Mouse (Mus musculus) liver, embryonic 14.5 days (tissue): ENCODE data around the gene Kif3a. TPM values are rescaled to one million over a fixed set of nuclear protein-coding genes. Genes with fewer than 3 reads are reported as not detected.

Experiments used
- ATAC-seq: fragments of 200-750 bp; cut with Nextera tagmentation; 2 replicates; pipeline ENCODE4 v1.8.0; 2017; ENCODE audit warnings: moderate number of reproducible peaks, mild to moderate bottlenecking, moderate library complexity; ENCODE audit not compliant: insufficient read depth
- DNase-seq, 3 experiments: peaks; one replicate each; pipeline ENCODE4 v3.0.0-alpha.2; 2012 to 2013; ENCODE audit warnings: low read depth in 3 of 3, low spot score in 3 of 3
- H3K27ac ChIP-seq: fragments of 300-500 bp; sonication (generic); 2 replicates; pipeline ENCODE4 v1.5.1; 2014; ENCODE audit warnings: moderate library complexity, mild to moderate bottlenecking, control low read depth, inconsistent platforms
- H3K27me3 ChIP-seq: fragments of 300-500 bp; sonication (generic); 2 replicates; pipeline ENCODE4 v1.6.1; 2014; ENCODE audit warnings: mild to moderate bottlenecking, low read length, moderate library complexity; ENCODE audit not compliant: control insufficient read depth, insufficient read depth
- H3K36me3 ChIP-seq: fragments of 300-500 bp; sonication (generic); replicated peaks from 2 replicates; pipeline ENCODE4 v1.6.1; 2014; ENCODE audit warnings: low read depth; ENCODE audit not compliant: control insufficient read depth, insufficient read depth
- H3K4me1 ChIP-seq, 2 experiments: fragments of 200-500 bp in 1 of 2; fragments of 300-500 bp in 1 of 2; sonication (generic) in 1 of 2; replicated peaks; 2 replicates each; pipeline ENCODE4 v1.6.1; 2012 to 2014; ENCODE audit warnings: antibody characterized with exemption in 1 of 2, inconsistent platforms in 1 of 2, low read length in 1 of 2; ENCODE audit not compliant: control insufficient read depth in 2 of 2, insufficient read depth in 2 of 2
- H3K4me2 ChIP-seq: fragments of 300-500 bp; sonication (generic); 2 replicates; pipeline ENCODE4 v1.6.1; 2014; ENCODE audit warnings: low read depth, mild to moderate bottlenecking, control low read depth, moderate library complexity
- H3K4me3 ChIP-seq, 2 experiments: fragments of 200-500 bp in 1 of 2; fragments of 300-500 bp in 1 of 2; sonication (generic) in 1 of 2; 2 replicates each; pipeline ENCODE4 v1.5.1; 2012 to 2014; ENCODE audit warnings: low read depth in 2 of 2, low read length in 2 of 2, mild to moderate bottlenecking in 2 of 2, control low read depth in 1 of 2, inconsistent platforms in 1 of 2, moderate library complexity in 1 of 2; ENCODE audit not compliant: insufficient read depth in 1 of 2
- H3K9ac ChIP-seq: fragments of 300-500 bp; sonication (generic); replicated peaks from 2 replicates; pipeline ENCODE4 v1.6.1; 2014; ENCODE audit warnings: mild to moderate bottlenecking, control low read depth, moderate library complexity
- H3K9me3 ChIP-seq: fragments of 300-500 bp; sonication (generic); 2 replicates; pipeline ENCODE4 v1.6.1; 2016; ENCODE audit warnings: low read length, mixed read lengths; ENCODE audit not compliant: control insufficient read depth
- CTCF ChIP-seq: IDR thresholded peaks from 2 replicates; pipeline ENCODE4 v1.5.1; 2016; ENCODE audit warnings: antibody characterized with exemption, low read depth, control low read depth
- EP300 ChIP-seq: IDR thresholded peaks from 2 replicates; pipeline ENCODE4 v1.6.1; 2016; ENCODE audit warnings: antibody characterized with exemption, low read depth
- WGBS: fragments of 180-500 bp; shearing (Covaris S2); extraction: QIAGEN DNeasy Blood & Tissue Kit; methylation state at CpG from one replicate; pipeline ENCODE4 v1.1.7; 2014; ENCODE audit not compliant: insufficient replicate concordance; 5-methylcytosine and 5-hydroxymethylcytosine counted together
- polyA plus RNA-seq, 2 experiments: library from polyadenylated mRNA; depleted of rRNA in 1 of 2; stranded (reverse) in 1 of 2; unstranded in 1 of 2; fragments of >200 nt; fragmentation: Nextera tagmentation in 1 of 2; extraction: Ambion mirVana in 1 of 2; gene quantifications; 2 replicates each; pipeline versions ENCODE4 v1.2.1 to v1.2.3; 2012 to 2014

Gene Kif3a
- polyA plus RNA-seq, 2 experiments, result 3.3 to 6.4 TPM

GRCm38 (mm10) chr11:53637046-53637802 lies 70.0 kb downstream of the Kif3a start:
- H3K9ac ChIP-seq, result no peak overlapping the region
- TF ChIP-seq EP300 (no peak), CTCF (no peak)
- no peaks in the 10 kb centered on the region for H3K36me3 ChIP-seq
- no peak overlapping the region for H3K27ac ChIP-seq
- H3K4me1 ChIP-seq, result no peaks in the 10 kb centered on the region; a peak in 1 of 4 replicates
- WGBS, result 33% methylated on average over 21 of the region's 21 CpGs
- H3K4me2 ChIP-seq, result no peak overlapping the region
- no peak overlapping the region for H3K4me3 ChIP-seq
- ATAC-seq (no peak), DNase-seq (no peak)
- no peaks in the 10 kb centered on the region for H3K9me3 ChIP-seq
- H3K27me3 ChIP-seq, result peaks cover 6% of the 10 kb centered on the region; the same call in 1 of the 2 replicates

GRCm38 (mm10) chr11:53637803-53638260 lies 70.7 kb downstream of the Kif3a start:
- no peak for ATAC-seq
- 58% methylated on average over 10 of the region's 10 CpGs for WGBS
- H3K4me2 ChIP-seq, result no peak overlapping the region

GRCm38 (mm10) chr11:53642744-53643279 lies 75.6 kb downstream of the Kif3a start:
- peaks cover 0 to 5% of the 10 kb centered on the region in 2 experiments; a peak in 2 of 4 replicates for H3K4me1 ChIP-seq
- ATAC-seq, result no peak
- no peak overlapping the region for H3K4me2 ChIP-seq
- 54% methylated on average over 12 of the region's 12 CpGs for WGBS
- peak; percentile 71 for TF ChIP-seq CTCF
- no peak for TF ChIP-seq EP300
- no peaks in the 10 kb centered on the region for H3K27me3 ChIP-seq
- no peak overlapping the region for H3K9ac ChIP-seq
- no peak overlapping the region for H3K4me3 ChIP-seq
- no peaks in the 10 kb centered on the region for H3K36me3 ChIP-seq
- no peak overlapping the region for H3K27ac ChIP-seq
- no peak for DNase-seq
- no peaks in the 10 kb centered on the region for H3K9me3 ChIP-seq

More at GRCm38 (mm10) chr11:53637803-53638260, 70.7 kb downstream of the Kif3a start:
- Histone ChIP-seq H3K9ac (no peak overlapping the region), H3K9me3 (no peaks in the 10 kb centered on the region), H3K4me1 (peaks cover 0 to 1% of the 10 kb centered on the region in 2 experiments; a peak in 2 of 4 replicates), H3K36me3 (no peaks in the 10 kb centered on the region), H3K27ac (no peak overlapping the region), H3K27me3 (peaks cover 6% of the 10 kb centered on the region; the same call in 1 of the 2 replicates), H3K4me3 (no peak overlapping the region)
- no peak for TF ChIP-seq EP300
- TF ChIP-seq CTCF, result no peak
- no peak for DNase-seq

- Histone ChIP-seq H3K4me1 (peaks cover 0 to 5% of the 10 kb centered on the region in 2 experiments; a peak in 2 of 4 replicates), H3K27ac (no peak overlapping the region), H3K4me2 (no peak overlapping the region), H3K36me3 (no peaks in the 10 kb centered on the region), H3K9ac (no peak overlapping the region), H3K9me3 (no peaks in the 10 kb centered on the region), H3K4me3 (no peak overlapping the region), H3K27me3 (no peaks in the 10 kb centered on the region)
- ATAC-seq (no peak), DNase-seq (no peak)
- 67% methylated on average over 5 of the region's 5 CpGs for WGBS
- no peak for TF ChIP-seq CTCF
- TF ChIP-seq EP300, result no peak
Measured at GRCm38 (mm10) chr11:53644017-53644416, 76.8 kb downstream of the Kif3a start.

- Histone ChIP-seq H3K9ac (no peak overlapping the region), H3K27ac (no peak overlapping the region), H3K4me2 (no peak overlapping the region), H3K4me3 (no peak overlapping the region), H3K9me3 (no peaks in the 10 kb centered on the region), H3K27me3 (no peaks in the 10 kb centered on the region), H3K4me1 (peaks cover 10 to 16% of the 10 kb centered on the region in 2 experiments), H3K36me3 (peaks cover 33% of the 10 kb centered on the region)
- ATAC-seq, result no peak
- WGBS, result 52% methylated on average over 4 of the region's 4 CpGs
- TF ChIP-seq EP300 (no peak), CTCF (no peak)
- DNase-seq, result no peak
Measured at GRCm38 (mm10) chr11:53651441-53651840, 84.3 kb downstream of the Kif3a start.

Other genes starting within 250 kb of the Kif3a start
- 5.7 and 7.6 TPM in 2 replicates for gene Zcchc10, start 242.7 kb upstream of the Kif3a start, polyA plus RNA-seq (2012; rRNA removed)
- 10.7 and 12.3 TPM in 2 replicates for gene Zcchc10, start 242.7 kb upstream of the Kif3a start, polyA plus RNA-seq (2014; fragmentation: Nextera tagmentation; extraction: Ambion mirVana)
- gene Aff4, start 216.5 kb upstream of the Kif3a start, polyA plus RNA-seq (2012; rRNA removed), result 3.1 and 4.0 TPM in 2 replicates
- gene Aff4, start 216.5 kb upstream of the Kif3a start, polyA plus RNA-seq (2014; fragmentation: Nextera tagmentation; extraction: Ambion mirVana), result 7.2 and 8.7 TPM in 2 replicates
- 11.6 and 16.3 TPM in 2 replicates for gene Leap2, start 144.2 kb upstream of the Kif3a start, polyA plus RNA-seq (2012; rRNA removed)
- gene Leap2, start 144.2 kb upstream of the Kif3a start, polyA plus RNA-seq (2014; fragmentation: Nextera tagmentation; extraction: Ambion mirVana), result 40.7 and 42.7 TPM in 2 replicates
- gene Uqcrq, start 136.5 kb upstream of the Kif3a start, polyA plus RNA-seq (2012; rRNA removed), result 117 and 237 TPM in 2 replicates
- 631 and 677 TPM in 2 replicates for gene Uqcrq, start 136.5 kb upstream of the Kif3a start, polyA plus RNA-seq (2014; fragmentation: Nextera tagmentation; extraction: Ambion mirVana)
- 0.12 and 0.24 TPM in 2 replicates for gene Gdf9, start 136.4 kb upstream of the Kif3a start, polyA plus RNA-seq (2012; rRNA removed)
- gene Gdf9, start 136.4 kb upstream of the Kif3a start, polyA plus RNA-seq (2014; fragmentation: Nextera tagmentation; extraction: Ambion mirVana), result 0.25 and 0.41 TPM in 2 replicates
- 0.15 and 0.19 TPM in 2 replicates for gene Gm10447, start 110.3 kb upstream of the Kif3a start, polyA plus RNA-seq (2012; rRNA removed)
- not detected in 2 replicates for gene Gm10447, start 110.3 kb upstream of the Kif3a start, polyA plus RNA-seq (2014; fragmentation: Nextera tagmentation; extraction: Ambion mirVana)
- gene Shroom1, start 110.2 kb upstream of the Kif3a start, polyA plus RNA-seq (2012; rRNA removed), result 1.5 and 1.7 TPM in 2 replicates
- gene Shroom1, start 110.2 kb upstream of the Kif3a start, polyA plus RNA-seq (2014; fragmentation: Nextera tagmentation; extraction: Ambion mirVana), result 1.6 and 1.7 TPM in 2 replicates
- not detected in 2 replicates for gene Gm9837, start 96.9 kb upstream of the Kif3a start, polyA plus RNA-seq (2012; rRNA removed)
- gene Gm9837, start 96.9 kb upstream of the Kif3a start, polyA plus RNA-seq (2014; fragmentation: Nextera tagmentation; extraction: Ambion mirVana), result not detected in 2 replicates
- 0.10 and 0.27 TPM in 2 replicates for gene Gm9945, start 87.2 kb upstream of the Kif3a start, polyA plus RNA-seq (2012; rRNA removed)
- gene Gm9945, start 87.2 kb upstream of the Kif3a start, polyA plus RNA-seq (2014; fragmentation: Nextera tagmentation; extraction: Ambion mirVana), result 0.46 and 0.56 TPM in 2 replicates
- gene Sowaha, start 87.1 kb upstream of the Kif3a start, polyA plus RNA-seq (2012; rRNA removed), result 15.4 and 15.5 TPM in 2 replicates
- 13.1 and 13.8 TPM in 2 replicates for gene Sowaha, start 87.1 kb upstream of the Kif3a start, polyA plus RNA-seq (2014; fragmentation: Nextera tagmentation; extraction: Ambion mirVana)
- 25.4 and 33.1 TPM in 2 replicates for gene Sept8, start 48.1 kb upstream of the Kif3a start, polyA plus RNA-seq (2012; rRNA removed)
- gene Sept8, start 48.1 kb upstream of the Kif3a start, polyA plus RNA-seq (2014; fragmentation: Nextera tagmentation; extraction: Ambion mirVana), result 18.3 and 21.5 TPM in 2 replicates
- gene Il4, start 51.3 kb downstream of the Kif3a start, polyA plus RNA-seq (2012; rRNA removed), result 0.26 and 0.27 TPM in 2 replicates
- 0.61 and 0.73 TPM in 2 replicates for gene Il4, start 51.3 kb downstream of the Kif3a start, polyA plus RNA-seq (2014; fragmentation: Nextera tagmentation; extraction: Ambion mirVana)
- 0.04 TPM in 1 of 2 replicates, not detected in the other for gene Il13, start 67.3 kb downstream of the Kif3a start, polyA plus RNA-seq (2012; rRNA removed)
- gene Il13, start 67.3 kb downstream of the Kif3a start, polyA plus RNA-seq (2014; fragmentation: Nextera tagmentation; extraction: Ambion mirVana), result not detected in 2 replicates
- gene Rad50, start 139.9 kb downstream of the Kif3a start, polyA plus RNA-seq (2012; rRNA removed), result 3.1 and 5.1 TPM in 2 replicates
- 10.0 and 10.3 TPM in 2 replicates for gene Rad50, start 139.9 kb downstream of the Kif3a start, polyA plus RNA-seq (2014; fragmentation: Nextera tagmentation; extraction: Ambion mirVana)
- gene Il5, start 153.4 kb downstream of the Kif3a start, polyA plus RNA-seq (2012; rRNA removed), result not detected in 2 replicates
- gene Il5, start 153.4 kb downstream of the Kif3a start, polyA plus RNA-seq (2014; fragmentation: Nextera tagmentation; extraction: Ambion mirVana), result not detected in 2 replicates
- 5.0 and 8.1 TPM in 2 replicates for gene Irf1, start 202.6 kb downstream of the Kif3a start, polyA plus RNA-seq (2012; rRNA removed)
- 5.4 and 9.1 TPM in 2 replicates for gene Irf1, start 202.6 kb downstream of the Kif3a start, polyA plus RNA-seq (2014; fragmentation: Nextera tagmentation; extraction: Ambion mirVana)
- not detected in 2 replicates for gene Gm17334, start 205.8 kb downstream of the Kif3a start, polyA plus RNA-seq (2012; rRNA removed)
- not detected in 2 replicates for gene Gm17334, start 205.8 kb downstream of the Kif3a start, polyA plus RNA-seq (2014; fragmentation: Nextera tagmentation; extraction: Ambion mirVana)